Mouse (Mus musculus) v-Abl transformed pro-B cells (cell line): ENCODE data around the gene Vmn1r1.

Source experiments
- in situ Hi-C, 2 experiments: fragments of 400-800 bp; cut with MboI; formaldehyde crosslinking; loops; one replicate each; pipeline ENCODE4 v1.15.1; 2025; ENCODE audit not compliant: unreplicated experiment in 2 of 2

Gene Vmn1r1

DNA sequence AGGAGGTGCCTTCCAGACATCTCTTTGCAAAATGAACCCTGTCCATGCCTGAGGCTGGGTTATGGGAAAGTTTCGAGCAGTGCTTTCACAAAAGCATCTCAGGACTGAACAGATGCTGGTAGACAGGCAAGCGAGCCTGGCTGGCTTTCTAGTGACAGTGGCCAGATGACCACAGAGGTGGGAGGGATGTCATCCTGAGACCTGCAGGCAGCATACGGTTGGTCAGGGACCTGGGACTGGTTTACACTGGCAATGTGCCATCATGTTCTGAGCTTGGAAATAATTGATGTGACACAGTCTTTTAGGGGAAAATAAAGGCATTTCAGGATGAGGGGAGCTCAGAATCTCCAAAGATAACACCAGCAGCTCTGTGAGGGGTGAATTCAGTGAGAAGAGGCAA lies 59.3 kb downstream of the Vmn1r1 start:
- in situ Hi-C loops = no loop called here
